Mouse (Mus musculus) NIH3T3 (cell line): ENCODE data around the gene Ddr1.
A peak's percentile ranks its signal among the peaks of the same experiment; 100 is the strongest.

ENCODE experiments used
- DNase-seq: peaks from one replicate; pipeline ENCODE4 v3.0.0-alpha.2; 2012; ENCODE audit warnings: low read depth

Gene Ddr1

GRCm38 (mm10) chr17:35693906-35694305 is 10.5 kb downstream of the Ddr1 start:
- DNase-seq, result no peak

- DNase-seq, result no peak
Observed at GRCm38 (mm10) chr17:35692368-35692767, 12.1 kb downstream of the Ddr1 start.

GRCm38 (mm10) chr17:35691811-35692210 is 12.6 kb downstream of the Ddr1 start:
- DNase-seq, result no peak

- DNase-seq, result no peak
Observed at GRCm38 (mm10) chr17:35689936-35690645, 14.3 kb downstream of the Ddr1 start.

DNA sequence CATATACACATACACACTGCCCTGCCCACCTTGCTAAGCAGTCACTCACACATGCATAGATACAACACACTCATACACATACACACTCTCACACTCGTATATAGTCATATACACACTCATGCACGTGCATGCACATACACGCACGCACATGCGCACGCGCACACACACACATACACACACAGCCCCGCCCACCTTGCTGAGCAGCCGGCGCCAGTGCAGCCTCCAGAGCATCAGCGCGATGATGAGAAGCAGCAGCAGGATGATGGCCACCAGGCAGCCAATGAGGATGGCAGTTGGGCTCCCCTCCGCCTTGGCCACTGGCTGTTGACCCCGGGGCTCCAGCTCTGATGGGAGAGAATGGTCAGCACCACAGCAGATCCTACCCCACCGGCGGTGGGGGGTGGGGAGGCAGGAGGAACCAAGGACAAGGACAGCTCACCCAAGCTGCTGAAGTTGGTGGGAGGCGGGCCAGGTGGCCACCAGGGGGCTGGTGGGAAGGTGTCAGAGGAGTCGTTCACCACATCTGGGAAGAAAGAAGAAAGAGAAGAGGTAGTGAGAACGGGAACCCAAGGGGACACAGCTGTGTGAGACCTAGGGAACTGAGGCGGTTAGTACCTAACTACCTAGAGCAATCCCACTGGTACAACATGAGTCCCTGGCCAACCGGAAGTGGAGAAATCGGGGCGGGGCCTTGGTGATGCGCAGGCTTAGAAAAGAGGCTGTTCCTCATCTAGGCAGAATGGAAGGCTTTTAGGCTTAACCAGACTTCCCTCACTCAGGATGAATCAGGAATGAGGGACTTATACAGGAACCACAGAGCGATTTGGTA is 15.9 kb downstream of the Ddr1 start:
- no peak for DNase-seq

- no peak for DNase-seq
Observed at GRCm38 (mm10) chr17:35685061-35685460, 19.4 kb downstream of the Ddr1 start.

GRCm38 (mm10) chr17:35681986-35682385 is 22.4 kb downstream of the Ddr1 start:
- DNase-seq, result no peak

DNA sequence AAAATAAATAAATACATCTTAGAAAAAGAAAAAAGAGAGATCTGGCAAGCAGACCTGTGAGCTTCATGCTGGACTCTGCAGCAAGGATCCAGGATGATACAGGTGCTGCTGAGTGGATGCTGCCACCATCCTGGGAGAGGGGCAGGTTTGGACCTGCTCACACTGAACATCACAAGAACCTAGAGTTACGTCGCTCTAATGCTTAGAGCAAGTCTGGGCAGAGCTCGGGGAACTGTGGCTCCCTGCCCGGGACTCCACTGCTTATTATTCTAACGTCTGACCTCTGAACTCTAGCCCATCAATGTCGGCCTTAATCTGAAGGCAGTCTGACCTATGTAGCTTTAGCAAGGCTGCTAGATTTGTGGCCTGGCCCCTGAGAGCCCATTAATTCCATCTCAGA is 23.8 kb downstream of the Ddr1 start:
- DNase-seq, result no peak

- DNase-seq, result peak; percentile 97
Observed at GRCm38 (mm10) chr17:35673416-35674035, 30.9 kb downstream of the Ddr1 start, which contains the start of gene Gtf2h4. Gtf2h4 (minus strand) TSS chr17:35673739.

- no peak for DNase-seq
Observed at GRCm38 (mm10) chr17:35672527-35672926, 31.9 kb downstream of the Ddr1 start.

DNA sequence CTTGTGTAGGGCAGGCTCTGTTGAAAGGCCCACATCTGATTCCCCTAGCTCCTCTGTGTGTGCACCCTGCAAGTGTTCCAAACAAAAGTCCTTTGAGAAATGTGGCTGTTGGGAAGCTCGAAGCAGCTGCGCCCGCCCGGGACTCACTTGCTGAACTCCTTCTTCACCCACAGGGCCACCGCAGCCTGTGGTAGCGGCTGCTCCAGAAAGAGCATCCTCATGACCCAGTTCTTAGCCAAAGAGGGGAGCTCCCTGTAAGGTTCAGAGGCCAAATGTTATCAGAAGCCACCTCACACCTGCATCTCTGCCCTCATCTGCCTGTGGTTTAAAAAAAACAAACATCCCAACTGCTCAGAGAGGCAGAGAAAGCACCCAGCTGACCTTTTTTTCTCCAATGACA is 32.6 kb downstream of the Ddr1 start:
- DNase-seq, result no peak

DNA sequence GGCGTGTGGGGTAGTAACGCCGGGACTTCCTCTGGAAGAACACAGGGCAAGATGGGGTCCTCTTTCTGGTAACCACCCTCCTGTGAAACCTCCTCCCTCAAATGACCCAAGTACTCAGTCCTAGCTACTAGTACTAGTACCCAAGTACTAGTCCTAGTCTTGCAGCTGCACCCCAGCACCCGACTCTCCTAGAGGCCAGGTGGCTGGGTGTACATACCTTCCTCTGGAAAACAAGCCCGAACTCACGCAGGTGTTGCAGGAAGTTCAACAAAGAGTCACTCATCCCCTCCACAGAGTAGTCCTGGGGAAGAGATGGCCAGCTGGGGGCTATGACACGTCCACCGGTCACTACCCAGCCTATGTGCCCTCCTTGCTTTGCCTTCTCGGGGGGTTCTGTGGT is 34.7 kb downstream of the Ddr1 start:
- no peak for DNase-seq

- DNase-seq, result peak; percentile 98
Observed at GRCm38 (mm10) chr17:35667334-35668065, 36.9 kb downstream of the Ddr1 start, which contains the start of gene Vars2. Vars2 (minus strand) TSS chr17:35667592.

GRCm38 (mm10) chr17:35666851-35667256 is 37.6 kb downstream of the Ddr1 start:
- DNase-seq, result no peak

DNA sequence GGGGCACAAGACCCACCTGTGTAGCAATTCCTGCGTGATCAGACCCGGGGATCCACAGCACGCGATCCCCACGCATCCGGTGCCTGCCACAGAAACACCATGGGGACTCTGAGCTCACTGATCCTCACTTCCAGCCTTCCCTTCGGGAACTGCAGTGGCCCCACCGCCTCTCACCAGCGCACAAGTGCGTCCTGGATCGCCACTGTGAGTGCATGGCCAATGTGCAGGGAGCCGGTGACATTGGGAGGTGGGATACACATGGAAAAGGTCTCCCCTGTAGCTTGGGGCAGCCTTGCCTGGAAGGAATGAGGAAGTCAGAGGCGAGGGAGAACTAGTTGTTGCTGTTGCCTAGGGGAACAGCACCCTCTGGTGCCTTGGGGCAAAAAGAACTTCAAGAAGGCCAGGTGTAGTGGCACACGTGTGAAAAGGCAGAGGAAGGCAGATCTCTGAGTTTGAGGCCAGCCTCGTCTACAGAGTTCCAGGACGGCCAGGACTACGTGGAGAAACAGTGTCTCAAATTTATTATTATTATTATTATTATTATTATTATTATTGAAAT is 38.4 kb downstream of the Ddr1 start:
- DNase-seq, result peak; percentile 90

- no peak for DNase-seq
Observed at GRCm38 (mm10) chr17:35653086-35653485, 51.3 kb downstream of the Ddr1 start.

DNA sequence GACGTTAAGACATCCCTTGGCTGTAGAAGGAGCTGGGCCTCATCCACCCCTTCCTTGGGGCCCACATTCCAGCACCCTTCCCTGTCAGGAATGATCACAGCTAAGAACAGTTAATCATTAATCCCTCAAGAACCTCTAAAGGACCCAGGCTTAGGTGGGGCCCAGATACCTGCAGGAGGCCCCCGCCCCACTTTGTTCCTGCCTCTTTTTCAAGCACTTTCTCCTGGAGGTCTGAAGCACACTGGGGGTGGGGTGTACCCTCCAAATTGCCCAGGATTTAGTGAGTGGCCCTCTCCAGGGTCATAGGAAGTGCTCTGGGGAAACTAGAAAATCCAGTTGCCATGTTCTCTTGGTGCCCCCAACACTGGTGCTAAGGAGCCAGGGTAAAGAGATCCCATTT is 55.0 kb downstream of the Ddr1 start:
- DNase-seq, result no peak

DNA sequence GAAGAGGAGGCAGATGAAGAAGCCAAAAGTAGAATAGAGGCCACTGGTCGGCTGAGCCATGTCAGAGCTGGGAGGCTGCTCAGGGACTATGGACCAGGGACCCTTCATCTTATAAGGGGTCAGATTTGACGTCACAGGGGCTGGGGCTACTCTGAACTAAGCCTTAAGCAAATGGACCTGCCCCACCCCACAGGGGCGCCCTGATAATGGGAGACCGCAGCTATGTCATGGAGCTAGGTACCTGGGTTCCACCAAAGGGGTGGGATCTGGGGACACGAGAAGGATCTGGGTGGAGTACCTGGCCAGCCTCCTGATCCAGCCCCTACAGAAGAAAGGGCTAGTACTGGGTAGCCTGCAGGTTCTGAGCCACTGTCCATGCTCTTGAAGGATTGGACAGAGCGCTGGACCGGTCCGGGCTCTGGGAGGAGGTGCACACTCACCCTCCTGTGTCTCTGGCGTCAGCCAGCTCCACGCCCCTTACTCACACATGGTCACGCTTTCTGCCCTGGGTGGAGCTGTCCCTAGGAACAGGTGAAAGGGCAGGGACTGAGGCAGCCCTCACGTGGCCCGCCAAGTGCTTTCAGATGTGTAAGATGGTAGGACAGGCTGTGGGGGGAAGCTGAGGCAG is 60.7 kb downstream of the Ddr1 start, which contains the start of gene Mucl3:
Mucl3 (minus strand) TSS at position 87 of the 628 bp plus-strand sequence.
- DNase-seq, result no peak

- DNase-seq, result no peak
Observed at GRCm38 (mm10) chr17:35639352-35639751, 65.1 kb downstream of the Ddr1 start.

GRCm38 (mm10) chr17:35638475-35639190 is 65.8 kb downstream of the Ddr1 start:
- DNase-seq, result peak; percentile 98
